Mouse (Mus musculus) cortical plate, adult 2 months (tissue): Measurements from ENCODE around the gene Tnip3.

Experiments used
- CTCF ChIP-seq: fragments of 200-500 bp; IDR thresholded peaks from 2 replicates; pipeline ENCODE4 v1.5.1; 2011; ENCODE audit warnings: mild to moderate bottlenecking, control low read depth, low read length; ENCODE audit not compliant: insufficient read depth; ENCODE audit errors: extremely low read depth
- POLR2A ChIP-seq: fragments of 200-500 bp; IDR thresholded peaks from 2 replicates; pipeline ENCODE4 v1.6.1; 2011; ENCODE audit warnings: mild to moderate bottlenecking, low read length, control low read depth; ENCODE audit not compliant: insufficient read depth; ENCODE audit errors: extremely low read depth

GRCm38 (mm10) chr6:65578151-65578973 is 53.2 kb downstream of the Tnip3 start:
- TF ChIP-seq CTCF (no peak), POLR2A (no peak)
